Mouse (Mus musculus): ENCODE results near the gene 1700037C18Rik. TPM values are rescaled to one million over a fixed set of nuclear protein-coding genes. Genes with fewer than 3 reads are reported as not detected.
A peak's percentile ranks its signal among the peaks of the same experiment; 100 is the strongest.
"Not testable (repeated sequence)": the region's sequence is repeated elsewhere in the genome, so short reads cannot be mapped to it uniquely, and the experiment has no call there.

The 1700037C18Rik gene
- polyA plus RNA-seq, 1 experiment = 7.8 TPM

GRCm38 (mm10) chr16:3871815-3872214, 36.7 kb downstream of the 1700037C18Rik start:
- no peak for DNase-seq (ENCODE audit: low read depth)
- TF ChIP-seq POLR2A (IDR thresholded peaks at IDR 0.05; ENCODE audit: borderline replicate concordance, extremely low read depth, insufficient read depth, insufficient read length, poor library complexity, severe bottlenecking) = no peak

DNA sequence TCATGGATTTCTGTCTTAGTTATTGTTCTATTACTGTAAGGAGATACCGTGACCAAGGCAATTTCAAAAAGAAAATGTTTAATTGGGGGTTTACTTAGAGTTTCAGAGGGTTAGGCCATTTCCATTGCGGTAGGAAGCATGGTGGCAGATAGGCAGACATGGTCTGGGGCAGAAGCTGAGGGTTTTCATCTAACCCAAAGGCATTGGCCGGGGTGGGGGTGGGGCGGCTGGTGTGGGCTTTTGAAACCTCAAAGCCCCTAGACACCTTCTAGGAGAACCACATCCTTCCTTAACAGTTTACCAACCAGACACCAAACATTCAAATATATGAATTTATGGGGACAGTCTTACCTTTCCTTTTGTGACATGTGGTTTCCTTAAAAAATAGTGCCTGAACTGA, 49.2 kb downstream of the 1700037C18Rik start:
- TF ChIP-seq CTCF (IDR thresholded peaks at IDR 0.05; ENCODE audit: borderline replicate concordance, extremely low read depth, insufficient read depth, insufficient read length) = no peak
- no peak for TF ChIP-seq POLR2A (IDR thresholded peaks at IDR 0.05; ENCODE audit: borderline replicate concordance, extremely low read depth, insufficient read depth, insufficient read length, poor library complexity, severe bottlenecking)
- no peak for DNase-seq (ENCODE audit: low read depth)

- TF ChIP-seq POLR2A (IDR thresholded peaks at IDR 0.05; ENCODE audit: borderline replicate concordance, extremely low read depth, insufficient read depth, insufficient read length, poor library complexity, severe bottlenecking) (no peak), CTCF (IDR thresholded peaks at IDR 0.05; ENCODE audit: borderline replicate concordance, extremely low read depth, insufficient read depth, insufficient read length) (no peak)
- DNase-seq (ENCODE audit: low read depth) = no peak
These were observed 52.7 kb downstream of the 1700037C18Rik start for GRCm38 (mm10) chr16:3855776-3856175.

- TF ChIP-seq CTCF (IDR thresholded peaks at IDR 0.05; ENCODE audit: borderline replicate concordance, extremely low read depth, insufficient read depth, insufficient read length) (no peak), POLR2A (IDR thresholded peaks at IDR 0.05; ENCODE audit: borderline replicate concordance, extremely low read depth, insufficient read depth, insufficient read length, poor library complexity, severe bottlenecking) (no peak)
These were observed 53.9 kb downstream of the 1700037C18Rik start for GRCm38 (mm10) chr16:3854437-3855182.

GRCm38 (mm10) chr16:3852586-3852985, 55.9 kb downstream of the 1700037C18Rik start:
- TF ChIP-seq POLR2A (IDR thresholded peaks at IDR 0.05; ENCODE audit: borderline replicate concordance, extremely low read depth, insufficient read depth, insufficient read length, poor library complexity, severe bottlenecking) = no peak
- no peak for TF ChIP-seq CTCF (IDR thresholded peaks at IDR 0.05; ENCODE audit: borderline replicate concordance, extremely low read depth, insufficient read depth, insufficient read length)

More at GRCm38 (mm10) chr16:3854437-3855182, 53.9 kb downstream of the 1700037C18Rik start:
- no peak for DNase-seq (ENCODE audit: low read depth)

GRCm38 (mm10) chr16:3851301-3851700, 57.2 kb downstream of the 1700037C18Rik start:
- DNase-seq (ENCODE audit: low read depth) = not testable (repeated sequence)

More at GRCm38 (mm10) chr16:3852586-3852985, 55.9 kb downstream of the 1700037C18Rik start:
- DNase-seq (ENCODE audit: low read depth) = peak; percentile 3

GRCm38 (mm10) chr16:3848416-3848815, 60.1 kb downstream of the 1700037C18Rik start:
- TF ChIP-seq POLR2A (IDR thresholded peaks at IDR 0.05; ENCODE audit: borderline replicate concordance, extremely low read depth, insufficient read depth, insufficient read length, poor library complexity, severe bottlenecking) = no peak
- no peak for TF ChIP-seq CTCF (IDR thresholded peaks at IDR 0.05; ENCODE audit: borderline replicate concordance, extremely low read depth, insufficient read depth, insufficient read length)
- no peak for DNase-seq (ENCODE audit: low read depth)

- TF ChIP-seq CTCF (IDR thresholded peaks at IDR 0.05; ENCODE audit: borderline replicate concordance, extremely low read depth, insufficient read depth, insufficient read length) = no peak
- no peak for TF ChIP-seq POLR2A (IDR thresholded peaks at IDR 0.05; ENCODE audit: borderline replicate concordance, extremely low read depth, insufficient read depth, insufficient read length, poor library complexity, severe bottlenecking)
- DNase-seq (ENCODE audit: low read depth) = peak; percentile 8
These were observed 60.6 kb downstream of the 1700037C18Rik start for GRCm38 (mm10) chr16:3847871-3848270.

- DNase-seq (ENCODE audit: low read depth) = peak; percentile 98
- TF ChIP-seq CTCF (IDR thresholded peaks at IDR 0.05; ENCODE audit: borderline replicate concordance, extremely low read depth, insufficient read depth, insufficient read length) (no peak), POLR2A (IDR thresholded peaks at IDR 0.05; ENCODE audit: borderline replicate concordance, extremely low read depth, insufficient read depth, insufficient read length, poor library complexity, severe bottlenecking) (peak; percentile 29; the same call in 1 of the 2 replicates)
These were observed 61.6 kb downstream of the 1700037C18Rik start, which contains the start of gene Zfp174 for GRCm38 (mm10) chr16:3846711-3847518. Gene Zfp174 (plus strand): TSS chr16:3847268.

Other genes starting within 250 kb of the 1700037C18Rik start
- 0.03 TPM in 2 replicates for gene Mefv, start 190.6 kb downstream of the 1700037C18Rik start, polyA plus RNA-seq (2012; rRNA removed)
- gene Zfp263, start 164.6 kb downstream of the 1700037C18Rik start, polyA plus RNA-seq (2012; rRNA removed) = 18.3 and 22.5 TPM in 2 replicates
- not detected in 2 replicates for gene Olfr15, start 77.8 kb downstream of the 1700037C18Rik start, polyA plus RNA-seq (2012; rRNA removed)
- 3.6 and 3.8 TPM in 2 replicates for gene Zfp174, start 61.4 kb downstream of the 1700037C18Rik start, polyA plus RNA-seq (2012; rRNA removed)
- 72.8 and 84.8 TPM in 2 replicates for gene Naa60, start 36.3 kb downstream of the 1700037C18Rik start, polyA plus RNA-seq (2012; rRNA removed)
- 12.3 and 17.8 TPM in 2 replicates for gene Zfp597, start 24.1 kb downstream of the 1700037C18Rik start, polyA plus RNA-seq (2012; rRNA removed)
- 0.27 and 0.73 TPM in 2 replicates for gene Gm20695, start 24.0 kb downstream of the 1700037C18Rik start, polyA plus RNA-seq (2012; rRNA removed)
- gene Cluap1, start 112 bp upstream of the 1700037C18Rik start, polyA plus RNA-seq (2012; rRNA removed) = 22.5 and 26.0 TPM in 2 replicates
- 2.4 and 2.5 TPM in 2 replicates for gene Nlrc3, start 67.9 kb upstream of the 1700037C18Rik start, polyA plus RNA-seq (2012; rRNA removed)
- 56.4 and 61.7 TPM in 2 replicates for gene Slx4, start 95.1 kb upstream of the 1700037C18Rik start, polyA plus RNA-seq (2012; rRNA removed)
- gene Dnase1, start 128.3 kb upstream of the 1700037C18Rik start, polyA plus RNA-seq (2012; rRNA removed) = 0.03 and 0.07 TPM in 2 replicates
- 55.1 and 65.9 TPM in 2 replicates for gene Trap1, start 169.1 kb upstream of the 1700037C18Rik start, polyA plus RNA-seq (2012; rRNA removed)